Comparison of ENCODE assay signal across 8 mouse cellular contexts in genomic region chr4:98924906-98925178, GRCm38 (mm10). TPM values are rescaled to one million over a fixed set of nuclear protein-coding genes. Genes with fewer than 3 reads are reported as not detected.
DNase-seq lines count a peak whose midpoint lies in the region; ATAC-seq and TF ChIP-seq lines count a peak whose summit lies in the region.

No protein-coding gene starts in this region.

- H3K36me3 ChIP-seq in embryonic facial prominence, embryonic 11.5 days (replicated peaks; ENCODE audit: control insufficient read depth, insufficient read depth, low read depth, low read length) = no peaks in the 10 kb centered on the region
- no peaks in the 10 kb centered on the region for H3K36me3 ChIP-seq in intestine, embryonic 15.5 days
- peaks cover 4% of the 10 kb centered on the region; the same call in 1 of the 2 replicates for H3K36me3 ChIP-seq in neural tube, embryonic 12.5 days

- ATAC-seq in embryonic facial prominence, embryonic 11.5 days (replicated peaks; ENCODE audit: insufficient number of reproducible peaks, low FRiP score, low TSS enrichment, low read depth) = no peak
- ATAC-seq in intestine, embryonic 15.5 days = no peak
- ATAC-seq in neural tube, embryonic 12.5 days (ENCODE audit: low FRiP score, low read depth) = no peak
- no peak for ATAC-seq in erythroid progenitor cell, adult 5-6 weeks (replicated peaks; ENCODE audit: low FRiP score, poor library complexity, severe bottlenecking)

- intact Hi-C loops in left cerebral cortex, adult 2 months (cut with DNase I) = loop anchor here (5.0 kb wide), 1 partner anchor 267 kb away; the partner anchor contains the start of gene Atg4c
- intact Hi-C loops in left cerebral cortex, postnatal 14 days (cut with DNase I) = loop anchor here (10.0 kb wide), 1 partner anchor 260 kb away; no protein-coding TSS in a partner anchor

- H3K27me3 ChIP-seq in embryonic facial prominence, embryonic 11.5 days (ENCODE audit: control insufficient read depth, insufficient read depth, low read length) = no peaks in the 10 kb centered on the region
- H3K27me3 ChIP-seq in intestine, embryonic 15.5 days (replicated peaks) = no peaks in the 10 kb centered on the region
- H3K27me3 ChIP-seq in neural tube, embryonic 12.5 days (replicated peaks) = no peaks in the 10 kb centered on the region

- H3K4me2 ChIP-seq in embryonic facial prominence, embryonic 11.5 days (ENCODE audit: low read depth, low read length) = peak overlapping the region; percentile 62
- H3K4me2 ChIP-seq in intestine, embryonic 15.5 days (replicated peaks) = peak overlapping the region; percentile 68
- peak overlapping the region; percentile 87 for H3K4me2 ChIP-seq in neural tube, embryonic 12.5 days (replicated peaks)

- WGBS in embryonic facial prominence, embryonic 11.5 days = 1% methylated on average over 2 of the region's 2 CpGs
- 0% methylated on average over 2 of the region's 2 CpGs for WGBS in intestine, embryonic 15.5 days
- 2% methylated on average over 2 of the region's 2 CpGs for WGBS in neural tube, embryonic 12.5 days

- no peak for TF ChIP-seq CTCF in left cerebral cortex, adult 2 months (IDR thresholded peaks at IDR 0.05)

- peak overlapping the region; percentile 95 for H3K9ac ChIP-seq in embryonic facial prominence, embryonic 11.5 days (replicated peaks; ENCODE audit: low read length)
- peak overlapping the region; percentile 97 for H3K9ac ChIP-seq in intestine, embryonic 15.5 days
- peak overlapping the region; percentile 92 for H3K9ac ChIP-seq in neural tube, embryonic 12.5 days

- no peaks in the 10 kb centered on the region for H3K9me3 ChIP-seq in embryonic facial prominence, embryonic 11.5 days (replicated peaks; ENCODE audit: control insufficient read depth, low read length)
- no peaks in the 10 kb centered on the region for H3K9me3 ChIP-seq in intestine, embryonic 15.5 days
- H3K9me3 ChIP-seq in neural tube, embryonic 12.5 days = no peaks in the 10 kb centered on the region

- peak overlapping the region; percentile 93 for H3K4me3 ChIP-seq in left cerebral cortex, adult 2 months
- H3K4me3 ChIP-seq in embryonic facial prominence, embryonic 11.5 days (ENCODE audit: low read depth, low read length) = peak overlapping the region; percentile 99
- H3K4me3 ChIP-seq in intestine, embryonic 15.5 days (replicated peaks) = peak overlapping the region; percentile 99
- peak overlapping the region; percentile 94 for H3K4me3 ChIP-seq in neural tube, embryonic 12.5 days

- no peak for DNase-seq in left cerebral cortex, adult 2 months (ENCODE audit: extremely low spot score in 1 of 2, low spot score in 2 of 2)
- no peak for DNase-seq in left cerebral cortex, postnatal 14 days (ENCODE audit: low spot score in 2 of 2)
- no peak for DNase-seq in embryonic facial prominence, embryonic 11.5 days (ENCODE audit: low spot score)
- DNase-seq in adipocyte (ENCODE audit: low spot score) = no peak
- DNase-seq in ovary, postnatal 36 days (ENCODE audit: low spot score) = no peak

- H3K27ac ChIP-seq in left cerebral cortex, adult 2 months = no peak overlapping the region
- H3K27ac ChIP-seq in embryonic facial prominence, embryonic 11.5 days (replicated peaks; ENCODE audit: low read depth, low read length) = no peak overlapping the region
- peak overlapping the region; percentile 99 for H3K27ac ChIP-seq in intestine, embryonic 15.5 days
- H3K27ac ChIP-seq in neural tube, embryonic 12.5 days = no peak overlapping the region

- 0 out of 2 replicates have a peak, but pooled peaks cover 2% of the 10 kb centered on the region for H3K4me1 ChIP-seq in embryonic facial prominence, embryonic 11.5 days (ENCODE audit: control insufficient read depth, insufficient read depth, low read length)
- peaks cover 3% of the 10 kb centered on the region; the same call in 1 of the 2 replicates for H3K4me1 ChIP-seq in intestine, embryonic 15.5 days (replicated peaks)
- peaks cover 17% of the 10 kb centered on the region for H3K4me1 ChIP-seq in neural tube, embryonic 12.5 days

RNA-seq across cellular contexts. Expression of gene Usp1, which starts 1.2 kb away (rescaled TPM):
- total RNA-seq in left cerebral cortex, adult 2 months (2021) = 10 to 100 TPM; 21.3 to 21.5 TPM
- total RNA-seq in left cerebral cortex, postnatal 14 days (2021) = 10 to 100 TPM; 13.6 to 20.5 TPM
- polyA plus RNA-seq in embryonic facial prominence, embryonic 11.5 days (2014; fragmentation: Nextera tagmentation; extraction: Ambion mirVana) = 135 and 138 TPM in 2 replicates
- 90.1 and 107 TPM in 2 replicates for polyA plus RNA-seq in intestine, embryonic 15.5 days (2015; fragmentation: Nextera tagmentation; extraction: Ambion mirVana)
- polyA plus RNA-seq in neural tube, embryonic 12.5 days (2016; fragmentation: Nextera tagmentation; extraction: Ambion mirVana) = 76.8 and 83.2 TPM in 2 replicates
- 111 and 118 TPM in 2 replicates for total RNA-seq in erythroid progenitor cell, adult 5-6 weeks (2015; ENCODE audit: low replicate concordance)
- total RNA-seq in erythroid progenitor cell, adult 5-6 weeks (2017; ENCODE audit: low replicate concordance) = 121 and 179 TPM in 2 replicates

Comparison
In these comparisons a context has a peak if more than half of its experiments do, and no peak if none do; other contexts are left out.
1. RNA of gene Usp1, which starts 1.2 kb away (total RNA-seq): 111 to 179 TPM in erythroid progenitor cell, adult 5-6 weeks; 21.3 to 21.5 TPM in left cerebral cortex, adult 2 months and 13.6 to 20.5 TPM in left cerebral cortex, postnatal 14 days; every median in the first group is over 4 times any median in the second.
2. Peak in every context shown above with its lines, with median percentiles within 50 percentile points of each other: H3K4me3 ChIP-seq, H3K4me2 ChIP-seq and H3K9ac ChIP-seq.